Mouse (Mus musculus) midbrain, embryonic 16.5 days (tissue): ENCODE results near the gene Ptgir. TPM values are rescaled to one million over a fixed set of nuclear protein-coding genes. Genes with fewer than 3 reads are reported as not detected.

Source experiments
- ATAC-seq: fragments of 200-750 bp; cut with Nextera tagmentation; 2 replicates; pipeline ENCODE4 v1.8.0; 2017; ENCODE audit warnings: moderate TSS enrichment
- H3K27ac ChIP-seq: fragments of 300-500 bp; sonication (generic); 2 replicates; pipeline ENCODE4 v1.5.1; 2014; ENCODE audit warnings: mild to moderate bottlenecking, low read length, mixed read lengths
- H3K27me3 ChIP-seq: fragments of 300-500 bp; sonication (generic); 2 replicates; pipeline ENCODE4 v1.6.1; 2014; ENCODE audit warnings: low read depth, low read length, mixed read lengths; ENCODE audit not compliant: control insufficient read depth, insufficient read depth
- H3K36me3 ChIP-seq: fragments of 300-500 bp; sonication (generic); 2 replicates; pipeline ENCODE4 v1.6.1; 2014; ENCODE audit warnings: mild to moderate bottlenecking, low read length, moderate library complexity, mixed read lengths; ENCODE audit not compliant: control insufficient read depth, insufficient read depth
- H3K4me1 ChIP-seq: fragments of 300-500 bp; sonication (generic); 2 replicates; pipeline ENCODE4 v1.6.1; 2014; ENCODE audit warnings: mild to moderate bottlenecking, low read length, mixed read lengths; ENCODE audit not compliant: control insufficient read depth, insufficient read depth
- H3K4me2 ChIP-seq: fragments of 300-500 bp; sonication (generic); 2 replicates; pipeline ENCODE4 v1.6.1; 2014; ENCODE audit warnings: mild to moderate bottlenecking, low read length, mixed read lengths
- H3K4me3 ChIP-seq: fragments of 300-500 bp; sonication (generic); 2 replicates; pipeline ENCODE4 v1.5.1; 2014; ENCODE audit warnings: low read depth, mild to moderate bottlenecking, low read length, moderate library complexity, mixed read lengths
- H3K9ac ChIP-seq: fragments of 300-500 bp; sonication (generic); 2 replicates; pipeline ENCODE4 v1.6.1; 2014; ENCODE audit warnings: low read depth, low read length, mixed read lengths
- H3K9me3 ChIP-seq: fragments of 300-500 bp; sonication (generic); replicated peaks from 2 replicates; pipeline ENCODE4 v1.6.1; 2014; ENCODE audit warnings: mild to moderate bottlenecking, low read length, mixed read lengths; ENCODE audit not compliant: control insufficient read depth, poor library complexity, severe bottlenecking
- WGBS: fragments of 180-500 bp; shearing (Covaris S2); extraction: QIAGEN DNeasy Blood & Tissue Kit; methylation state at CpG from one replicate; pipeline ENCODE4 v1.1.7; 2014; 5-methylcytosine and 5-hydroxymethylcytosine counted together
- polyA plus RNA-seq: library from polyadenylated mRNA; unstranded; fragments of >200 nt; fragmentation: Nextera tagmentation; extraction: Ambion mirVana; gene quantifications from 2 replicates; pipeline ENCODE4 v1.2.1, GENCODE M21; 2015

Ptgir gene
- polyA plus RNA-seq, 1 experiment from 2014 or later: 0.23 TPM

DNA sequence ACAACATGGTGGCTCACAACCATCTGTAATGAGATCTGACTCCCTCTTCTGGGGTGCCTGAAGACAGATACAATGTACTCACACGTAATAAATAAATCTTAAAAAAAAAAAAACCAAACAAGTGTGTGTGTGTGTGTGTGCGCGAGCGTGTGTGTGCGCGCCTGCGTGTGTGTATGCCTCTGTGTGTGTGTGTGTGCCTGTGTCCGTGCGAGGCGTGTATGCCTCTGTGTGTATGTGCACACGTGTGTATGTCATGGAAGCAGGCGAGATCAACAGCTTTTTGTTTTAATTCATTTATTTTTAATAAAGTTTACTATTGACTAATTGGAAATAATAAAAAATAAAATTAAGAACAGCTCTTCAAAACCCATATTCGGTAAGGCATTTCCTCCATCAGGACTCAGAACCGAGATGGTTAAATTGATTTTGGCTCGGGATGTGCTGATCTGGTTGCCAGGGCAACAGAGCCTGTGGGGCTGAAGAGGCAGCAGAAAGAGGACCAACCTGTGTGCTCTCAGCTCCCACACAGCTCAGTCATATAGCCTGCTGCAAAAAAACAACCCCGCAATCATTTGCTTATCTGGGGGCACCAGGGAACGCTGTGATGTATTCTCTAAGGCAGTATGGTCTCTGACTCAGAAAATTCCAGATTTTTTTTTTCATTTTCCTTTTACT, 32.0 kb downstream of the Ptgir start:
- no peaks in the 10 kb centered on the region for H3K27me3 ChIP-seq
- peak overlapping the region; percentile 1; the same call in 1 of the 2 replicates for H3K4me3 ChIP-seq
- 0 out of 2 replicates have a peak overlapping the region, but pooled peaks have one; percentile 11 for H3K9ac ChIP-seq
- peaks cover 52% of the 10 kb centered on the region for H3K4me1 ChIP-seq
- no peaks in the 10 kb centered on the region for H3K9me3 ChIP-seq
- peak overlapping the region; percentile 35 for H3K4me2 ChIP-seq
- no peaks in the 10 kb centered on the region for H3K36me3 ChIP-seq
- ATAC-seq: peak; percentile 88
- peak overlapping the region; percentile 86 for H3K27ac ChIP-seq
- 58% methylated on average over 17 of the region's 17 CpGs for WGBS

GRCm38 (mm10) chr7:16940292-16940691, 34.0 kb downstream of the Ptgir start:
- Histone ChIP-seq H3K4me3 (no peak overlapping the region), H3K27me3 (no peaks in the 10 kb centered on the region), H3K9ac (0 out of 2 replicates have a peak overlapping the region, but pooled peaks have one; percentile 39), H3K27ac (peak overlapping the region; percentile 65), H3K4me1 (peaks cover 55% of the 10 kb centered on the region), H3K9me3 (no peaks in the 10 kb centered on the region), H3K4me2 (no peak overlapping the region), H3K36me3 (no peaks in the 10 kb centered on the region)
- no peak for ATAC-seq
- 31% methylated on average over 7 of the region's 7 CpGs for WGBS

DNA sequence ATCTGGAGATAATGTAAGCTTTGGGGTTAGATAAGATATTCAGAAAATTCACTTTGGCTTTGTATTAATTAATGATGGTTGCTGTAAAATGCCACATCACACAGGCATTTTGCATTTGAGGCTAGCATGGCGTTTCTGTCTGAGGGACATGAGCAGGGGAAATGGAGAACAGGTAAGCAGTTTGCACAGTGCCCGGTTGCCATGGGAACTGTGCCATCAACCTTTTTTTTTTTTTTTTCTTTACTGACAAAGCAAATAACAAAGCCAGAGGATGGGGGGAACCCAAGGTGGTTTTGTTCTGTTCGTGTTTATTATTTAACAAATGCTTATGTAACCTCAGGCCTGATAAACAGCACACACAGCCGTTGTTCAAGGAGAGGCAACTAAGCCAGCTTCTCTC, 36.6 kb downstream of the Ptgir start:
- Histone ChIP-seq H3K9me3 (no peaks in the 10 kb centered on the region), H3K9ac (no peak overlapping the region), H3K27me3 (no peaks in the 10 kb centered on the region), H3K4me3 (no peak overlapping the region), H3K4me2 (peak overlapping the region; percentile 14; the same call in 1 of the 2 replicates), H3K4me1 (peaks cover 54% of the 10 kb centered on the region), H3K27ac (peak overlapping the region; percentile 98), H3K36me3 (no peaks in the 10 kb centered on the region)
- WGBS: 20% methylated on average over 4 of the region's 4 CpGs
- no peak for ATAC-seq

GRCm38 (mm10) chr7:16944061-16944807, 37.9 kb downstream of the Ptgir start, which contains the start of gene Pnmal2:
TSS of gene Pnmal2 (plus strand) at chr7:16944682.
- Histone ChIP-seq H3K4me1 (peaks cover 57% of the 10 kb centered on the region), H3K9ac (peak within 1 kb of the TSS; percentile 96), H3K27me3 (no peaks in the 10 kb centered on the region), H3K4me3 (peak within 1 kb of the TSS; percentile 78), H3K4me2 (peak within 1 kb of the TSS; percentile 78), H3K9me3 (no peaks in the 10 kb centered on the region), H3K27ac (peak within 1 kb of the TSS; percentile 98), H3K36me3 (no peaks in the 10 kb centered on the region)
- ATAC-seq: peak; percentile 88
- WGBS: 8% methylated on average over 36 of the region's 36 CpGs

GRCm38 (mm10) chr7:16944808-16945315, 38.6 kb downstream of the Ptgir start:
- Histone ChIP-seq H3K4me2 (peak overlapping the region; percentile 78), H3K9ac (peak overlapping the region; percentile 96), H3K27me3 (no peaks in the 10 kb centered on the region), H3K27ac (peak overlapping the region; percentile 98), H3K9me3 (no peaks in the 10 kb centered on the region), H3K4me1 (peaks cover 57% of the 10 kb centered on the region), H3K4me3 (peak overlapping the region; percentile 78), H3K36me3 (no peaks in the 10 kb centered on the region)
- whole genome bisulfite sequencing: under 1% methylated on average over 22 of the region's 22 CpGs
- ATAC-seq: peak; percentile 12

DNA sequence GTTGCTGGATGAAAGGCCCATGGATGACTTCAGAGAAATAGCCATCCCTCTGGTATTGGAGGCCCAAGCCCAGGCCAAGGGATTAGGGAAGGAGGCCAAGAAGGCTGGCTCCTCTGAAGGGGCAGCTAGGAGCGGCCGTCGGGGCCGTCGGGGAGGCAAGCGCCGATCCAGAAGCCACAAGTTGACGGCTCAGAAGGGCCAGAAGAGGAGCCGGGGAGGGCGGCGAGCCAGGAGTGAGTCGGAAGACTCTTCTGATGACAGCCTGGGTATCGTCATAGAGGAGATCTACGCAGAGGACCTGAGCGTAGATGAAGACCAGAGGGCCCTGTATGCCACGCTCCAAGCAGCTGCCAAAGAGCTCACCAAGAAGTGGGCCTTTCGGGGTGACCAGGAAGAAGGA, 39.1 kb downstream of the Ptgir start:
- Histone ChIP-seq H3K4me3 (peak overlapping the region; percentile 78), H3K9ac (peak overlapping the region; percentile 96), H3K4me2 (peak overlapping the region; percentile 78), H3K27me3 (no peaks in the 10 kb centered on the region), H3K27ac (peak overlapping the region; percentile 98), H3K9me3 (no peaks in the 10 kb centered on the region), H3K4me1 (peaks cover 57% of the 10 kb centered on the region), H3K36me3 (no peaks in the 10 kb centered on the region)
- WGBS: 9% methylated on average over 17 of the region's 17 CpGs
- ATAC-seq: no peak

DNA sequence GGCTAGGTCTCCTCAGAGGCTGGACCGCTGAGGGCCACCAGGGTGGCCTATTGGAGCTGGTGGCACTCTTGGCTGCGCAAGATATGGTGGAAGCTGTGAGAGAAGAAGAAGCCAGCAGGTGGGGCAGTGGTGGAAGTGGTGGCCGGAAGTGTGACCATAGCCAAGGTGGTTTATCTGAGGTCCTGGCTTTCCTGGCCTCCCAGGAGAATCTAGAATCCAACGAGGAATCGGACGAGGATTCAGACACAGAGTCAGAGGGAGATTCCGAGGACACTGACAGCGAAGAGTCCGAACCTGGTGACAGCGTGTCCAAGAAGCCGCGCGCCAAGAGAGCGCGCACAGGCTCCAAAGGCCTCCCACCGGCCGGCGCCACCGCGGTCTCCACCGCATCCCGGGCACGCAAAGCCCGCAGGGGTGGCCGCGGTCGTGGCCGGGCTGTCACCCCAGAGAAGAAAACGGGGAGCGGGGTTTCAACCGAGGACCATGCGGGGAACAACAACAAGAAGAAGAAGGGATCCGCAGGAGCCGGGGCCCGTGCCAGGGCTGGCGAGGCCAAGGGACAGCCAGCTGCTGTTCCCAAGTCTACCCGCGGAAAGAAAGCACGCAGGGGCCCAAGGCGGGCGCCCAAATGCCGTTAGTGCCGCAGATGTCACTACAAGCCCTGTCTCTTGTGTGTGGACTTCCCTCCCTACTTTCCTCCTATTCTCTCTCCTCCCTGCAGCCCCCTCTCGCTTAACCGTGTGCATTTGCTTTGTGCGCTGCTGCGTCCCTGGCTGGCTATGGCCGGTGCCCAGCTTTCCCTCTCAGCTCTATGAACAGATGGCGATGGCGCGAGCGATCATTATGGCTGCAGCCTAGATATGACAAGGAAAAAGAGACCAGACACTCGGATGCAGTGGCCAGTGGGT, 40.4 kb downstream of the Ptgir start:
- ATAC-seq: no peak
- Histone ChIP-seq H3K9ac (peak overlapping the region; percentile 96), H3K27me3 (no peaks in the 10 kb centered on the region), H3K4me1 (peaks cover 53% of the 10 kb centered on the region), H3K4me2 (peak overlapping the region; percentile 78), H3K9me3 (no peaks in the 10 kb centered on the region), H3K36me3 (no peaks in the 10 kb centered on the region), H3K27ac (peak overlapping the region; percentile 98), H3K4me3 (peak overlapping the region; percentile 78)
- WGBS: 3% methylated on average over 49 of the region's 53 CpGs

GRCm38 (mm10) chr7:16947349-16947895, 41.1 kb downstream of the Ptgir start:
- Histone ChIP-seq H3K4me1 (peaks cover 53% of the 10 kb centered on the region), H3K27ac (peak overlapping the region; percentile 98), H3K36me3 (no peaks in the 10 kb centered on the region), H3K27me3 (no peaks in the 10 kb centered on the region), H3K9me3 (no peaks in the 10 kb centered on the region), H3K4me2 (peak overlapping the region; percentile 78), H3K9ac (peak overlapping the region; percentile 96), H3K4me3 (peak overlapping the region; percentile 78)
- 8% methylated on average over 22 of the region's 22 CpGs for WGBS
- ATAC-seq: no peak
